Mouse (Mus musculus) urinary bladder, adult 2 months (tissue): Measurements from ENCODE around the gene Mapk6. TPM values are rescaled to one million over a fixed set of nuclear protein-coding genes. Genes with fewer than 3 reads are reported as not detected.

Source experiments
- DNase-seq: peaks from one replicate; pipeline ENCODE4 v3.0.0; 2022; ENCODE audit warnings: low spot score
- polyA plus RNA-seq: library from polyadenylated mRNA; depleted of rRNA; stranded (reverse); fragments of >200 nt; gene quantifications from 2 replicates; pipeline ENCODE4 v1.2.3, GENCODE M21; 2012; rRNA removed

Mapk6 gene
- polyA plus RNA-seq, 1 experiment = 22.5 TPM

- DNase-seq = no peak
Measured at GRCm38 (mm10) chr9:75319365-75319764, 90.4 kb downstream of the Mapk6 start.

Other genes starting within 250 kb of the Mapk6 start
- 10.0 and 10.3 TPM in 2 replicates for gene Myo5c, start 178.0 kb downstream of the Mapk6 start, polyA plus RNA-seq
- 17.6 and 20.6 TPM in 2 replicates for gene Gnb5, start 103.7 kb downstream of the Mapk6 start, polyA plus RNA-seq
- gene Bcl2l10, start 62.2 kb downstream of the Mapk6 start, polyA plus RNA-seq = 0.06 and 0.12 TPM in 2 replicates
- 3.2 and 5.1 TPM in 2 replicates for gene Leo1, start 31.5 kb upstream of the Mapk6 start, polyA plus RNA-seq
- 73.0 and 73.1 TPM in 2 replicates for gene Tmod3, start 149.7 kb upstream of the Mapk6 start, polyA plus RNA-seq
- 5.0 and 7.0 TPM in 2 replicates for gene Tmod2, start 201.3 kb upstream of the Mapk6 start, polyA plus RNA-seq
- 42.3 and 48.9 TPM in 2 replicates for gene Lysmd2, start 215.7 kb upstream of the Mapk6 start, polyA plus RNA-seq